Mouse (Mus musculus): ENCODE data around the gene Nipal3. TPM values are rescaled to one million over a fixed set of nuclear protein-coding genes. Genes with fewer than 3 reads are reported as not detected.

Gene Nipal3
- polyA plus RNA-seq, 1 experiment from 2014 or later, result 2.6 TPM

DNA sequence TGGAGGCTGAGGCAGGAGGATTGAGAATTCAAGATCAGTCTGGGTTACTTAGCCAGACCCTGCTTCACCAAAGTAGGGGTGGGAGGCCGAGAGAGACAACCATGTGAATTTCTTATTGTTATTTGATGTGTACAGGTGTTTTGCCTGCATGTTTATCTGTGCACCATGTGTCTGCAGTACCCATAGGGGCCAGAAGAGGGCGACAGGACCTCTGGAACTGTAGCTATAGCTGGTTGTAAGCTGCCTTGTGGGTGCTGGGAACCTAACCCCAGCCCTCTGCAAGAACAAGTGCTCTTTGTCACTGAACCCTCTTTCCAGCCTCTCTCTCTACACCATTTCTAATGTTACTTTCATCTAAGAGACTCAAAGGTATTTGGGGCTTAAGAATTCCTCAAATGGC is 35.4 kb upstream of the Nipal3 start:
- Histone ChIP-seq H3K4me1 (ENCODE audit: control insufficient read depth, insufficient read depth, low read length) (peaks cover 19% of the 10 kb centered on the region), H3K9me3 (ENCODE audit: control insufficient read depth, low read length) (no peaks in the 10 kb centered on the region; the same call in 1 of the 2 replicates), H3K4me2 (no peak overlapping the region), H3K36me3 (ENCODE audit: control insufficient read depth, insufficient read depth, low read length) (no peaks in the 10 kb centered on the region), H3K9ac (ENCODE audit: low read length) (no peak overlapping the region), H3K4me3 (ENCODE audit: low read depth, low read length) (no peak overlapping the region), H3K27me3 (ENCODE audit: control insufficient read depth, insufficient read depth, low read length) (peaks cover 7% of the 10 kb centered on the region; the same call in 1 of the 2 replicates), H3K27ac (ENCODE audit: low read depth, low read length) (no peak overlapping the region)
- no peak for ATAC-seq (ENCODE audit: low FRiP score)
- DNase-seq (ENCODE audit: low spot score, missing footprints), result no peak
- WGBS, result 61% methylated on average over 2 of the region's 2 CpGs

DNA sequence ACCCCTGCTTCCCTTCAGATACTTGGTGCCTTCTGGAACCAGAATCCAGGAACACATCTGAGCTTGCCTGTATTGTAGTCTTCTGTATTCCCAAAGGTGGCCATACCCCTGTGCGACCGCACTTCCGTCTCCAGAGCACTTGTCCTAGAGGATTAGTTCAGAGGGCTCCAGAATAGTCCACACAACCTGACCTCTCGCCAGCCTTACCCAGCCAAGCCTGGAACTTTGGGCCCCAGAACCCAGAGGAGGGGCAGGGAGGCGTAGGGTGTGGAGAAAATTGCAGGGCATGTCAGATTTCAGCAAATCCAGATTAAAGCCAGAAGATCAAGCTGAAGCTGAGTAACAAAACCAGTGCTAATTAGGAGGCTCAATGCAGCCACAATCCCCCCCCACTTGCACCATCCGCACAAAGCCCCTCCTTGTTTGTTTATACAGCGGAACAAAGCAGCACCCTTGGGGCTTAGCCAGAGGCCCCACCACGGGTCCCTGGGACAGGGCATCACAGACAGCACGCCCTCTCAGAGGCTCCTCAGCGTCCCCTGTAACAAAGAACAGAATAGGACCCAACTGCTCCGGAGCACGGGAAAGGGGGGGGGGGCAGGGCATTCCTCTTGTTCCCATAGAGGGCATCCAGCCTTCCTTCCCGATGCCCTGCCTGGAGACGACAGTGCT is 31.3 kb upstream of the Nipal3 start:
- Histone ChIP-seq H3K27me3 (ENCODE audit: control insufficient read depth, insufficient read depth, low read length) (peaks cover 15% of the 10 kb centered on the region), H3K9ac (ENCODE audit: low read length) (no peak overlapping the region), H3K4me2 (no peak overlapping the region; the same call in 1 of the 2 replicates), H3K27ac (ENCODE audit: low read depth, low read length) (peak overlapping the region; percentile 26; the same call in 1 of the 2 replicates), H3K4me3 (ENCODE audit: low read depth, low read length) (no peak overlapping the region), H3K36me3 (ENCODE audit: control insufficient read depth, insufficient read depth, low read length) (no peaks in the 10 kb centered on the region), H3K4me1 (ENCODE audit: control insufficient read depth, insufficient read depth, low read length) (peaks cover 32% of the 10 kb centered on the region), H3K9me3 (ENCODE audit: control insufficient read depth, low read length) (no peaks in the 10 kb centered on the region; the same call in 1 of the 2 replicates)
- WGBS, result 7% methylated on average over 14 of the region's 14 CpGs
- peak; percentile 93 for DNase-seq (ENCODE audit: low spot score, missing footprints)
- ATAC-seq (ENCODE audit: low FRiP score), result peak; percentile 84

DNA sequence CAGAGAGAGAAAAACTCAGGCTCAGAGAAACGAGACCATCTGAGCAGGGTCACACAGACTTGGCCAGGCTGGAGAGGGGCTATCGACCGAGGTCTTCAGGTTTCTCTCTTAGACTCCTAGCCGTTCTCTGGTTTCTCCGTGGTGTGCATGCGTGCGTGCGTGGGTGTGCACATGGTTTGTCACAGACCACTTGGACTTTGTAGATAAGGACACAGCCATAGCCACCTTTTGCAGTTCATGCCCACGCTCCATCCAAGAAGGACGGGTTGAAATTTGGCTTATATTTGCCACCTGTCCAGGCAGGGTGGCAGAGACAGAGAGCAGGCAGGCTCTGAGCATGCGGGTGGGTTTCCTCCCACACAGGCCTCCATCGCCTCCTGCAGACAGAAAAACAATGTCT is 30.2 kb upstream of the Nipal3 start:
- Histone ChIP-seq H3K27ac (ENCODE audit: low read depth, low read length) (peak overlapping the region; percentile 51; the same call in 1 of the 2 replicates), H3K4me2 (no peak overlapping the region), H3K4me1 (ENCODE audit: control insufficient read depth, insufficient read depth, low read length) (peaks cover 32% of the 10 kb centered on the region), H3K9ac (ENCODE audit: low read length) (peak overlapping the region; percentile 4; the same call in 1 of the 2 replicates), H3K9me3 (ENCODE audit: control insufficient read depth, low read length) (no peaks in the 10 kb centered on the region), H3K27me3 (ENCODE audit: control insufficient read depth, insufficient read depth, low read length) (peaks cover 17% of the 10 kb centered on the region), H3K4me3 (ENCODE audit: low read depth, low read length) (no peak overlapping the region), H3K36me3 (ENCODE audit: control insufficient read depth, insufficient read depth, low read length) (no peaks in the 10 kb centered on the region)
- no peak for ATAC-seq (ENCODE audit: low FRiP score)
- WGBS, result 56% methylated on average over 12 of the region's 12 CpGs
- DNase-seq (ENCODE audit: low spot score, missing footprints), result peak; percentile 89

GRCm38 (mm10) chr4:135523939-135524338 is 29.1 kb upstream of the Nipal3 start:
- no peaks in the 10 kb centered on the region for H3K9me3 ChIP-seq (ENCODE audit: control insufficient read depth, low read length)
- no peak overlapping the region for H3K4me3 ChIP-seq (ENCODE audit: low read depth, low read length)
- H3K4me1 ChIP-seq (ENCODE audit: control insufficient read depth, insufficient read depth, low read length), result peaks cover 32% of the 10 kb centered on the region
- 2% methylated on average over 4 of the region's 7 CpGs for WGBS
- H3K27ac ChIP-seq (ENCODE audit: low read depth, low read length), result peak overlapping the region; percentile 46; the same call in 1 of the 2 replicates
- H3K36me3 ChIP-seq (ENCODE audit: control insufficient read depth, insufficient read depth, low read length), result no peaks in the 10 kb centered on the region
- H3K27me3 ChIP-seq (ENCODE audit: control insufficient read depth, insufficient read depth, low read length), result peaks cover 17% of the 10 kb centered on the region
- no peak overlapping the region for H3K9ac ChIP-seq (ENCODE audit: low read length)
- DNase-seq (ENCODE audit: low spot score, missing footprints) (peak; percentile 92), ATAC-seq (ENCODE audit: low FRiP score) (peak; percentile 71)
- no peak overlapping the region for H3K4me2 ChIP-seq

DNA sequence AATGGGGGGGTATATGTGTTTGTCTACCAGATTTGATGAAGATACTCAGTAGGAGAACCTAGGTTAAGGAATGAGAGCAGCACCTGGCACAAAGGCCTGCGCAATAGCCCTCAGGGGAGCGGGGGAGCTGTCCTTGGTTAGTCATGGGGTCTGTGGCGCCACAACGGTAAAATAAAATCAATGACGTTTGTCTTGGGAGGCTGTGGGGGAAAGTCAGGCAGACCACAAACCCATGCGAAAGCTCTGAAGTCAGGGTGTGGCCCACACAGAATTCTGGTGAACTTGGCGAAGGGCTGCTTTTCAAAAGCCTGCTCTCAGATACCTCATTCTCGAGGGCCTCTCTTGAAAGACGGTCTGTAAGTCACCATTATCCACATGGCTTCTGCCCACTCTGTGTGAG is 25.6 kb upstream of the Nipal3 start:
- DNase-seq (ENCODE audit: low spot score, missing footprints), result no peak
- peaks cover 15% of the 10 kb centered on the region for H3K4me1 ChIP-seq (ENCODE audit: control insufficient read depth, insufficient read depth, low read length)
- H3K9me3 ChIP-seq (ENCODE audit: control insufficient read depth, low read length), result no peaks in the 10 kb centered on the region
- H3K36me3 ChIP-seq (ENCODE audit: control insufficient read depth, insufficient read depth, low read length), result no peaks in the 10 kb centered on the region
- H3K27me3 ChIP-seq (ENCODE audit: control insufficient read depth, insufficient read depth, low read length), result peaks cover 11% of the 10 kb centered on the region
- H3K9ac ChIP-seq (ENCODE audit: low read length), result no peak overlapping the region
- ATAC-seq (ENCODE audit: low FRiP score), result no peak
- WGBS, result 83% methylated on average over 9 of the region's 9 CpGs
- no peak overlapping the region for H3K4me2 ChIP-seq
- no peak overlapping the region for H3K4me3 ChIP-seq (ENCODE audit: low read depth, low read length)
- H3K27ac ChIP-seq (ENCODE audit: low read depth, low read length), result no peak overlapping the region

DNA sequence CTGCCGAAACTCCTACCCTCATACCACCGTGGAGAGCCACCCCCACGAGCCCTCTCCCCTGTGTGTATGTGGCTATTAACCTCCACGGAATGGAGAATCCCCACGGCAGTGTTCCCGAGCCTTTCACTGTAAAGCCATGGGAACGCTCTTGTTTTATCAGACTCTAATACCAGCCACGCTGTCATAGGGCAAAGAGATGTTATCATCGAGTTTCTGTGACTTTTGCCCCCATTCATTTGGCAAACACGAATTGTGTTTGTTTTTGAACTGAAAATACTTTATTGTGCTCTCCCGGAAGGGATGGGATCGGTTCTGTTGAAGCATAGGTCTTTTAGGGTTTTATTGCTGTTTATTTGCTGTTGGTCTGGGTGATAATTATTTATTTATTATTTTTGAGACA is 23.3 kb upstream of the Nipal3 start:
- Histone ChIP-seq H3K4me3 (ENCODE audit: low read depth, low read length) (no peak overlapping the region), H3K9ac (ENCODE audit: low read length) (no peak overlapping the region), H3K4me1 (ENCODE audit: control insufficient read depth, insufficient read depth, low read length) (no peaks in the 10 kb centered on the region), H3K36me3 (ENCODE audit: control insufficient read depth, insufficient read depth, low read length) (no peaks in the 10 kb centered on the region), H3K9me3 (ENCODE audit: control insufficient read depth, low read length) (no peaks in the 10 kb centered on the region), H3K27ac (ENCODE audit: low read depth, low read length) (no peak overlapping the region), H3K27me3 (ENCODE audit: control insufficient read depth, insufficient read depth, low read length) (0 out of 2 replicates have a peak, but pooled peaks cover 6% of the 10 kb centered on the region), H3K4me2 (no peak overlapping the region)
- no peak for ATAC-seq (ENCODE audit: low FRiP score)
- WGBS, result 86% methylated on average over 12 of the region's 12 CpGs
- DNase-seq (ENCODE audit: low spot score, missing footprints), result no peak

GRCm38 (mm10) chr4:135516351-135517316 is 21.8 kb upstream of the Nipal3 start:
- H3K9me3 ChIP-seq (ENCODE audit: control insufficient read depth, low read length), result no peaks in the 10 kb centered on the region
- H3K4me2 ChIP-seq, result no peak overlapping the region
- H3K4me3 ChIP-seq (ENCODE audit: low read depth, low read length), result no peak overlapping the region
- WGBS, result 49% methylated on average over 15 of the region's 15 CpGs
- ATAC-seq (ENCODE audit: low FRiP score) (no peak), DNase-seq (ENCODE audit: low spot score, missing footprints) (peak; percentile 92)
- no peaks in the 10 kb centered on the region for H3K4me1 ChIP-seq (ENCODE audit: control insufficient read depth, insufficient read depth, low read length)
- H3K9ac ChIP-seq (ENCODE audit: low read length), result no peak overlapping the region
- 0 out of 2 replicates have a peak, but pooled peaks cover 2% of the 10 kb centered on the region for H3K27me3 ChIP-seq (ENCODE audit: control insufficient read depth, insufficient read depth, low read length)
- no peaks in the 10 kb centered on the region for H3K36me3 ChIP-seq (ENCODE audit: control insufficient read depth, insufficient read depth, low read length)
- no peak overlapping the region for H3K27ac ChIP-seq (ENCODE audit: low read depth, low read length)

- Histone ChIP-seq H3K4me3 (ENCODE audit: low read depth, low read length) (no peak overlapping the region), H3K9me3 (ENCODE audit: control insufficient read depth, low read length) (no peaks in the 10 kb centered on the region), H3K27ac (ENCODE audit: low read depth, low read length) (no peak overlapping the region), H3K4me2 (no peak overlapping the region), H3K36me3 (ENCODE audit: control insufficient read depth, insufficient read depth, low read length) (no peaks in the 10 kb centered on the region), H3K9ac (ENCODE audit: low read length) (peak overlapping the region; percentile 9; the same call in 1 of the 2 replicates), H3K4me1 (ENCODE audit: control insufficient read depth, insufficient read depth, low read length) (no peaks in the 10 kb centered on the region), H3K27me3 (ENCODE audit: control insufficient read depth, insufficient read depth, low read length) (no peaks in the 10 kb centered on the region)
- 69% methylated on average over 14 of the region's 14 CpGs for WGBS
- no peak for ATAC-seq (ENCODE audit: low FRiP score)
- no peak for DNase-seq (ENCODE audit: low spot score, missing footprints)
These were observed 20.1 kb upstream of the Nipal3 start for GRCm38 (mm10) chr4:135514925-135515324.

DNA sequence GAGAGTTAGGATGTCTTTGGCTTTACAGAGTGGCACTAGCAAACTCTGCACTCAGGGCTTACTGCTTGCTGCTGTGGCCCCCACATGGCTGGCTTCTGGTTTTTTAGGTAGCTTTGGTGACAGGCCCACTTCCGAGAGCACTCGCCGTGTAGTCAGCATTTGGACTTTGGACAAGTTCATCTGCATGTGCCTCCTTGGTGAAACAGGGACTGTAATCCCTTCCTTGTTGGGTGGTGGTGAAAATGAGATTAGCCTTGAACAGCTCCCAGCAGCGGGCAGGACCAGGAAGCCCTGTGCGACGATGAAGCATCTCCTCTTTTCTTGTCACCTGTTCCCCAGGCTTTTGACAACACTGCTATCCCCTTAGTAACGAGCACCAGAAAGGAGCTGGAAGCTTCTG is 19.0 kb upstream of the Nipal3 start:
- no peak overlapping the region for H3K27ac ChIP-seq (ENCODE audit: low read depth, low read length)
- no peaks in the 10 kb centered on the region for H3K27me3 ChIP-seq (ENCODE audit: control insufficient read depth, insufficient read depth, low read length)
- DNase-seq (ENCODE audit: low spot score, missing footprints) (no peak), ATAC-seq (ENCODE audit: low FRiP score) (no peak)
- H3K4me3 ChIP-seq (ENCODE audit: low read depth, low read length), result no peak overlapping the region
- H3K4me1 ChIP-seq (ENCODE audit: control insufficient read depth, insufficient read depth, low read length), result no peaks in the 10 kb centered on the region
- WGBS, result 82% methylated on average over 7 of the region's 7 CpGs
- no peak overlapping the region for H3K9ac ChIP-seq (ENCODE audit: low read length)
- H3K9me3 ChIP-seq (ENCODE audit: control insufficient read depth, low read length), result no peaks in the 10 kb centered on the region
- H3K4me2 ChIP-seq, result no peak overlapping the region
- no peaks in the 10 kb centered on the region for H3K36me3 ChIP-seq (ENCODE audit: control insufficient read depth, insufficient read depth, low read length)
